Mouse (Mus musculus): ENCODE data around the gene Gm4565.
"Not testable (repeated sequence)": the region's sequence is repeated elsewhere in the genome, so short reads cannot be mapped to it uniquely, and the experiment has no call there.

Gm4565 gene

DNA sequence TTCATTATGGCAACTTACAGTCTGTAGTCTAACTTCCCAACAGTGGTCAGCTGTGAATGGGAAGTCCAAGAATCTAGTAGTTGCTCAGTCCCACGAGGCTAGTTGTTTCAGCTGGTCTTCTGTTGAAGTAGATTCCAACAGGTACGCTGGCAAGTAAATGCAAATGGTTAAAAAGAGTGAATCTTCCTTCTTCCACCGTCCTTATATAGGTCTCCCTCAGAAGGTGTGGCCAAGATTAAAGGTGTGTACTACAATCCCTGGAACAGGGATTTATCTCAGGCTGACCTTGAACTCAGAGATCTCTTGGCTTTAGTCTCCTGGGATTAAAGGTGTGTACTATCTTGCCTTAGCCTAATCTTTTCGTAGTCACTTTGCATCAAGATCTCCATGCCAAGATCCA, at the start of gene Gm4565:
Gene Gm4565, minus strand, starts transcription at position 101 of the 400 bp plus-strand sequence.
- not testable (repeated sequence) for DNase-seq (ENCODE audit: extremely low spot score, low read depth, low spot score)

DNA sequence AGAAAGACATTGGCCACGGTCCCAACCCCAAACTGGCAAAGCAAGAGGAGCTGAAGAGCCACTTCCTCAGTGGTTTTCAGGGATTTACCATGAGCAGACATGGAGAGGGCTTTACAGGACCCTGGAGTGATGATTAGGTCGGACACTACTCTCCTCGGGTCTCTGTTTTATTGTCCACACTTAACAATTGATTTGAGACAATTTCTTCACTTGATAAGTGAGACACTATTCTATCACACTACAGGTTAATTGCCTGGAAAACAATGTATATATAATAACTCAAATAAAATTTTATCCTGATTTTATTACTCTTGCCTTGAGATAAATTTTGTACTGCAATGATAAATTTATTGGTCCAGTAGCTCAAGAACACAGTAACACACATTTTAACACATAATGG, 22.7 kb downstream of the Gm4565 start, which contains the start of gene Gm4201:
Gene Gm4201, minus strand, starts transcription at position 101 of the 400 bp plus-strand sequence.
- not testable (repeated sequence) for DNase-seq (ENCODE audit: extremely low spot score, low read depth, low spot score)

DNA sequence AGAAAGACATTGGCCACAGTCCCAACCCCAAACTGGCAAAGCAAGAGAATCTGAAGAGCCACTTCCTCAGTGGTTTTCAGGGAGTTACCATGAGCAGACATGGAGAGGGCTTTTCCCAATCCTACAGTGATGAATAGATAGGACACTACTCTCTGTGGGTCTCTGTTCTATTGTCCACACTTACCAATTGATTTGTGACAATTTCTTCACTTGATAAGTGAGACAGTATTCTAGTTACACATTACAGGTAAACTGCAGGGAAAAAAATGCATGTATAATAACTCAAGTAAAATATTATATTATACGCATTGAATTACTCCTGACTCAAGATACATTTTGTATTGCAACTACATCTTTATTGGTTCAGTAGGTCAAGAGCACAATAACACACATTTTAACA, 53.1 kb downstream of the Gm4565 start, which contains the start of gene Gm8677:
Gene Gm8677, minus strand, starts transcription at position 101 of the 400 bp plus-strand sequence.
- DNase-seq (ENCODE audit: extremely low spot score, low read depth, low spot score) = not testable (repeated sequence)
